Mouse (Mus musculus) layer of hippocampus, postnatal 36 days (tissue): ENCODE results near the gene Rxfp1. TPM values are rescaled to one million over a fixed set of nuclear protein-coding genes. Genes with fewer than 3 reads are reported as not detected.

Experiments used
- DNase-seq, 2 experiments: peaks; one replicate each; pipeline ENCODE4 v3.0.0; 2022
- total RNA-seq, 2 experiments: library from RNA; stranded (reverse); gene quantifications; 2 replicates each; pipeline ENCODE4 v1.2.3; 2021

Gene Rxfp1
- total RNA-seq, 2 experiments from 2014 or later: 8.1 to 8.4 TPM

DNA sequence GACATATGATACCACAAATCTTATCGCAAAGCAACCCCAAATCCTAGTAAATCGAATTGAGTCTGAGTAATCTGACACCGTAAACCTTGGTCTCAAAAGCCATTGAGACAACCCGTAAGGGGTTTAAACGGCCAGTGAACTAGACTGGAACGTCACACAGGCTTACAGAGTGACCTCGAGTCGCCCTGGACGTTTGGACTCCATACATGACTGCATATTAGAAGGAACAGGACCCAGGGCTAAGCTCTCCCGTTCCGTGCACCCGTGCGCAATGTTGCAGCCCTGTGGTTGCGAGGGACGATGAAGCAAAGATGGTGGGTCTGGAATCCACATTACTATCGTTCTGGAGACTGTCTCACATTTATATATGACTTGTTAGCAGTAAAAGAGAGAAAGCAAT lies 65.5 kb downstream of the Rxfp1 start:
- no peak for DNase-seq

DNA sequence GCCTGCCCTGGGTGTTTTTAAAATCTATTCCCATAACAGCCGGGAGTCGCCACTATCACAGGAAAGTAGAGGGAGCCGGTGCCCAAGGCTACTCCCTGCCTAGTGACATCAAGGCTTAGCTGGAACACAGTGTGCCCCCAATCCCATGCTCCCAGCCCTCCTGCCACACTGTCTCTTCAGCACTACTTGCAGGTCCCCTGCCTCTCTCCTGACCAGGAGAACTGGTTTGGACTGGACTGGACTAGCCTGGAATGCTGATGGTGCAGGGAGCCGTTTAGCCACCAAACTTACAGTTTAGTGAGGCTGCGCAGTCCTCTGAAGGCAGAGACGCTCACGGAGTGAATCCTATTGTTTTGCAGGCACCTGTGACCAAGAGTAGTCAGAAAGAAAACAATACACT lies 67.1 kb downstream of the Rxfp1 start:
- DNase-seq: no peak

DNA sequence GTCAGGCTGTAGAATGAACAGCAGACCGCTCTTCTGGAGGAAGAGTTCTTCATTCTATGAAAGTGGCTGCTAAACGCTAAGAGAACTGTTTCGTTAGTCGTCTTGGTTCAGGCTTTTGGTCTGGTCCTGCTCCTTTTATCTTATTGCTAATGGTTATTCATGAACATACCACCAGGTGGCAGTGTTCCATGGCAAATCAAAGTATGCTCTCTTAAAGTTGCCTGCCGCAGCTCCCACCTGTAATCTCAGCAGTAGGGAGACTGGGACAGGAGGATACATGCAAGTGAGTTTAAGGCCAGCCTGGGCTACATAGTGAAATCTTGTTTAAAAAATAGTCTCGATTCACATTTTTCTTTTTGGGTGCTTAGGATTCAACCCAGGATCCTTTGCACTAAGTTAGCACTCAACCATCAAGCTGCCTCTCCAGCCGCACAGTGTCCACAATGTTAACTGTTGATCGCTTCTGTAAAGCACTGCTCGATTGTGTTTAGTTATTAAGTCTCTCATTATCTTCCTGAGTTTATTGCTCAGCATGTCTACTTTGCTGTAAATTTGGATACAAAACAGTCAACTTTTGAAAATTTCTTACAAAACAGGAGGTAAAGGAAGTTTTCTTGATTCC lies 72.8 kb downstream of the Rxfp1 start:
- peak in 1 of 2 experiments; percentile 38 for DNase-seq

DNA sequence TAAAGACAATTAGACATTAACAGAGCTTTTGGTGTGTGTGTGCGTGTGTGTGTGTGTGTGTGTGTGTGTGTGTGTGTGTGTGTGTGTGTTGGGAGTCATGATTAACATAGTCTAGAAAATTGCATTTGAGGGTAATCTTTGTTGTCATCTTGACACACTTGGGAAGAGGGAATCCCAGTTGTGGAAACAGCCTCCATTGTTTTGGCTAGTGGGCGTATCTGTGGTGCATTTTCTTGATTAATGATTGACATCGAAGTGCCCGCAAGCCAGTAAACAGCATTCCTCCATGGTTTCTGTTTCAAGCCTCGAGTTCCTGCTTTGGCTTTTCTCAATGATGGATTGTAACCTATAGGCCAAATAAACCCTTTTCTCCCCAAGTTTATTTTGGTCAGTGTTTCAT lies 81.0 kb downstream of the Rxfp1 start:
- no peak for DNase-seq

DNA sequence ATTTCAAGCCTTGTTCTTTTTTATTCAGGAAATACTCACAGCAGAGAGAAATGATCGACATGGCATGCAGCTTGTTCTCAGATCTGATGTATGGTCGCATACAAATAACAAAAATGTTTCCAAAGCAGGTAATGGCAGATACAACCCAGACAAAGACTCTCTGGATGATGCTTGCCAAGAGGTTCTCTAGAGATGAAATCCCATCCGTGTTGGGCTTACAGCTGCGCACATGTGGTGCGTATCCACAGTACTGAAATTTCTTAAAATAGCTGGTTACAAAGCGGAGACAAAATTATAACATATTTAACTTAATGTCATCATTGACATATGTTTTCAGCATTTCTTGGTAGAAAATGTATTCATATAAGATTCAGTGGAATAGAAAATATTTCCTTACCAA lies 85.6 kb downstream of the Rxfp1 start:
- no peak for DNase-seq

DNA sequence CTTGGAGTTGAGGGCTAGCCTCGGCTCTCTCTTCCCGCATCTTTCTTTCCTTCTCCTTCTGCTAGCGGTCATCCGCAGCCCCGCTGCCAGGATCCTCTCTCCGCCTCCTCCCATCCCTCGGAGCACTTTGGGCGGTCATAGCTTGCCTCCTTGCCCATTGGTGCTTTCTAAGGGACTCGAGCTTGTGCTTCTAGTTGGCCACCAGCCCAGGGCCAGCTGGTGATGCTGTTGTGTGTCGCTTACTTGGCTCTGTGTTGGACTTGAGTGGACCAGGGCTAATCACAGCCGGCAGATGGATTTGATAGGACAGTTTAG lies 108.3 kb downstream of the Rxfp1 start, which contains the start of gene Etfdh:
Etfdh (minus strand) TSS at position 85 of the 315 bp plus-strand sequence.
- peak; percentile 48 to 60 for DNase-seq

DNA sequence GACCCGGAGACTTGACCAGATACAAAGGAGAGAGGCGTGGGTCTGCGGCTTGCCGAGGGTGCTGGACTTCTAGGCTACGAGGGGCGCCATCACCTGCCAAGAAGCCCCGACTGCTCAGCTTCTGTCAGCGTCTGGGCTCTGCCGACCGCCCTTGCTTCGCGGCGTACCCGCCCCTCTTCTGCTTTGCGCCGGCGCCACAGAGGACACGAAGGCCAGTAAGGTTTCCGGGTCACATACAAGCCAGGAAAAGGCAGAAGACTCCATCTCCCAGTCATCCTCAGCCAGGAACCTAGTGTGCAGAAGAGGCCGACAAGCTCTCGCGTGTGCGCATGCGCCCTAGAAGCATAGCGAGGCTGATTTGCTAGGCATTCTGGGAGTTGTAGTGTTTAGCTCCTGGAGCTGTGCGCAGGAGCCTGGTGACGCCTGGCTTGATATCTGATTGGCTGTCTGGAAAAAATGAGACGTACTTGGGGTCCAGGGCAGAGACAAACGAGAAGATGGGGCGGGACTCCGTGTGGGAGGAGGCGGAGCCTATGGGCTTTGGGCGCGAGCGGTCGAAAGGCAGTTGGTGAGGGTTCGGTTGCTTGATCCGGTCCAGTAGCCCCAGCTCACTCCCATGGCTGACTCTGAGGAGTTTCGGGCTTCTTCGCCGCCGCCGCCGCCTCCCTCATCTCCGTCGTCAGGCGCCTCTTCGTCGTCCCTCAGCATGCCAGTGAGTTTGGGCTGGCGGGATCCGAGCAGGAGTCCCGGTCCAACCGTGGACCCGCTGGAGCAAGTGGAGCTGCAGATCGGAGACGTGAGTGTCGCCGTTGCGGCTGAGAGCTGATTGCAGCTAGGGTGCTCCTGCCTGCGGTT lies 108.9 kb downstream of the Rxfp1 start, which contains the start of gene 4930579G24Rik:
4930579G24Rik (plus strand) TSS at position 519 of the 855 bp plus-strand sequence.
- peak; percentile 94 to 97 for DNase-seq

DNA sequence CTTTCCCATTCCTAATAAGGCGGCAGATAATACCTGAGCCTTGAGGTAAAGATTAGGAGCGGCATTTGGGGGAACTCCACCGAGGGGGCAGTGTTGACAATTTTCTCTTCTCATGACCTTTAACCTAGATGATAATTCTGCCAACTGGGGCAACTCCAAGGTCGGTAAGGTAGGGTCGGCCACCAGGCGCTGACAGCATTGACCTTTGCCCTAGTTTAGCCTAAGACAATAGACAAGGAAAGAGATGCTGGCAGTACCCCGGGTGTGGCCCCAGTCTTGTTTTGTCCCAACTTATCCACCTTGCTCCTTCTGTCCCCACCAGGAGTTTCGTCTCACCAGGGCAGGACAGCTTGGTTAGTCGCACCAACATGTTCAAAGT lies 109.5 kb downstream of the Rxfp1 start:
- DNase-seq: no peak

DNA sequence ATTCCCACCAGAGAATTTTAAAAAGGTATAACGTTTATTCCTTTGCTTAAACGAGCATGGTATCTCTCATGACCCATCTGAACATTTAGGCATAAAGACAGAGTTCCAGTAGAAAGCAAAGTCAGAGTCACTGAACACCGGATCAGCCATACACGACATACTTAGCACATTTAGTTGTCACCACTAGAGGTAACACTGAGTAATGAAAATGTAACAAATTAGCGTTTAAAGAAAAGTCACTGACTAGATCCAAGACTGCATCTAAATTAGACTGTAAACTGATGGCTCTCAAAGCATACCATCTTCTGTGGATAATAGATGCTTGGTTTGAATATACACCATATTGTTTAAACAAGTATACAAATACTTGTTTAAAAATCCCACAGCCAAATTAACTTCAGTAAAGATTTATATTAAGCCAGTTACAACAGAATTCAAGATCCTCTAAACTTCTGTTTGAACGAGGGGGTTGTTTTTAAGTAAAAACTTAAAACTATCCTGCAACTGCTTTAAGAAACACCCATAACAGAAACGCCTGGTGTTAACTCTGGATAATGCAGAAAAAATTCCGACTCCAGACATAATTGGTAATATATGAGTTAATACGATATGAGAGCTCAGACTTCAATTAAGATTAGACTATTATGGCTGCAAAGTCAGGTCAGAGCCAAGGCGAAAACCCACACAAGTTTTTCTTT lies 110.0 kb downstream of the Rxfp1 start:
- DNase-seq: no peak

DNA sequence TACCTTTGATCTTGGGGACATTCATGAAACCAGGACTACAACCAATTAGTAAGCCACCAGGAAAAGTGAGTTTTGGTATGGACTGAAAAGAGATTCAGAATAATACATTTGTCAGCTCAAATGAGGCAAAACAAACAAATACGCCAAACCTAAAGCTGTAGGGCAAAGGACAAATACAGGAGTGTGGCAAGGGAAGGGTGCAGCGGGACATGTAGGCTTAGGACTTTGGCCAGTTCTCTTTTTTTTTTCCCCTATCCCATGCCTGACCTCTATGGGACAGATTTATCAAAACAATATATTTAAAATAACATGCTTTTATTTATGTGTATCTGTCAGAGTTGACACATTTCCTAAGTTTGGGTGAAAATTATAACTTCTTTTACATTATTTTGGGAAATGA lies 127.8 kb downstream of the Rxfp1 start:
- no peak for DNase-seq

DNA sequence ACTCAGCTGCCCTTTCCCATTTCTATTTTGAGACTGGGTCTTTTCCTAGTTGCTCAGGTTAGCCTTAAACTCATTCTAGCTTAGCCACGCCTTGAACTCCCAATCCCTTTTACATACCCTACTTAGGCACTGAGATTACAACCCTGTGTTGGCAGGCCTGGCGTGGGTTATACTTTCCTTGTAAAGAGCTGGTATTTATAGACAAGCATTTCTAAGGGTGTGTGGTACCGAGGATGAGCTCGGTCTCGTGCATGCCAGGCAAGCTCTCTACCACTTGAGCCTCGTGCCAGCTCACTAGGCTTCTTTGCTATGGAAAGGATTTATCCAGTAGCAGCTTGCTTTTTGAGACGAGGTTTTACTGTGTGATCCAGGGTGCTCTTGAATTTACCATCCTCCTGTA lies 142.2 kb downstream of the Rxfp1 start:
- DNase-seq: no peak

DNA sequence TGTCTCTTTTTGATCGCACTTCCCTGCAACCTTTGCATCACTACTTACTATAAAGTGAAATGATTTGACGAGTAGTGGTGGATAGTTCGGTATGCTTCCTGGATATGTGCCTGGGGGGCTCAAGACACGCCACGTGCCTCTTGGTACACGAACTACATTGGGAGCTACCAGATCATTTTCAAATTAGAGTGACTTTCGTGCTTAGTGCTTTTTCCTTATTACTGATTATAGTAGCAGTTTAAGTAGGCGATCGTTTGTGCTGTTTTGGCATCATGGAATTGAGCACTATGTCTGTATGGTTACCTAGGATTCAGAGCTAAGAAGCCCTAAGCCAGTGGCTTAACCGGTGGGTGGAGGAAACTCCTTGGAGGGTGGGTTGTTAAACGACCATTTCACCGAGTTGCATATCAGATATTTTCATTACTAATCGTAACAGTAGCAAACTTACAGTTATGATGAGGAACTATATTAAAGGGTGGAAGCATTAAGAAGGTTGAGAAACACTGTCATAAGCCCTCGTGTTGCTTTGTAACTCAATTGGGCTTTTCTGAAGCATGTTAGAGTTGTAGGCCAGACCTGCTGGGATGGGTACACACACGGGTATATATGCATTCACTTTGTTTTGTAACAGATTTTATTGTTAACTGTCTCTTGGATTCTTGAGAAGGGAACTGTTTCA lies 145.7 kb downstream of the Rxfp1 start:
- DNase-seq: no peak

Other genes with a start within 250 kb of the Rxfp1 start
- 10 to 100 TPM; 21.6 to 26.8 TPM for gene Fnip2, start 170.1 kb downstream of the Rxfp1 start, total RNA-seq
- gene Ppid, start 146.5 kb downstream of the Rxfp1 start, total RNA-seq: 10 to 100 TPM; 87.1 to 88.8 TPM
- gene 4930579G24Rik, start 108.8 kb downstream of the Rxfp1 start, total RNA-seq: 1 to 10 TPM; 1.1 to 1.9 TPM
- 10 to 100 TPM; 28.2 to 28.4 TPM for gene Etfdh, start 108.4 kb downstream of the Rxfp1 start, total RNA-seq
- gene Tmem144, start 114.9 kb upstream of the Rxfp1 start, total RNA-seq: 10 to 100 TPM; 15.7 to 16.5 TPM
- gene Fam198b, start 146.7 kb upstream of the Rxfp1 start, total RNA-seq: 1 to 10 TPM; 5.1 to 7.0 TPM